Mouse (Mus musculus) kidney, adult 8-10 months (tissue): Measurements from ENCODE around the gene Tango2.
A peak's percentile ranks its signal among the peaks of the same experiment; 100 is the strongest.
"Not testable (repeated sequence)": the region's sequence is repeated elsewhere in the genome, so short reads cannot be mapped to it uniquely, and the experiment has no call there.

Source experiments
- DNase-seq, 2 experiments: peaks; one replicate each; pipeline ENCODE4 v3.0.0; 2022

The Tango2 gene

GRCm38 (mm10) chr16:18341605-18342004 lies 6.3 kb downstream of the Tango2 start:
- no peak for DNase-seq

DNA sequence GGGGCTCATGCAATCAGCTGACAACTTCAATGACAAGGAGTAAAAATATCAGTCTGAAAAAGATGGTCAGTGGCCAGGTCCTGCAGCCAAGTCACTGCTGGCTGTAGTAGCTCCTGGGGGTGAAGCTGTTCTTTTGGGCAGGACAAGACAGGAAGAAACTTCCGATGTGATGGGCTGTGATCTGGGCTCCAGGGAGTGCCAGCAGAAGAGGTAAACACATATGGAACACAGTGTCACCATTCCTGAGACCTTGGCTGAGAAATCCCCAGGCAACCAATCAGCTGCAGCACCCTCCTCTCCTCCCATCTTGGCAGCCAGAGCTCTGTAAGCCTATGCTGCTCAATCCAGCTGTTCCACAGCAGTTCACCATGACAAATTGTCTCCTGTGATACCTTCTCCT lies 8.0 kb downstream of the Tango2 start:
- no peak for DNase-seq

DNA sequence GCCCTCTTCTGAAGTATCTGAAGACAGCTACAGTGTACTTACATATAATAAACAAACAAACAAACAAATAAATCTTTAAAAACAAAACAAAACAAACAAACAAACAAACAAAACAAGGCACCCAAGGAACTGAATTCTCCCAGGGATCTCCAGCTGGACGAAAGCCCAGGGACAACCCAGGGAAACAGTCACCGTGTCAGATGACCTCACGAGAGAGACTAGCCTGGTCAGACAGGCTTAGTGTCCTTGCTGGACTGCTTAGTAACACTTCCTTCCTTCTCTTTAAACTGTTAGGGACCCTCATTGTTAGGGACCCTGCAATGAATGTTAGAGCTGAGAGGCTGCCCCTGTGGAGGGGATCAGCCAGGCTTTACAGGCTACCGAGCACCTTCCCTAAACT lies 10.6 kb downstream of the Tango2 start:
- no peak for DNase-seq

GRCm38 (mm10) chr16:18335981-18336380 lies 11.9 kb downstream of the Tango2 start:
- DNase-seq: no peak

- DNase-seq: peak in 1 of 2 experiments; percentile 54
Measured at GRCm38 (mm10) chr16:18333976-18334375, 13.9 kb downstream of the Tango2 start.

DNA sequence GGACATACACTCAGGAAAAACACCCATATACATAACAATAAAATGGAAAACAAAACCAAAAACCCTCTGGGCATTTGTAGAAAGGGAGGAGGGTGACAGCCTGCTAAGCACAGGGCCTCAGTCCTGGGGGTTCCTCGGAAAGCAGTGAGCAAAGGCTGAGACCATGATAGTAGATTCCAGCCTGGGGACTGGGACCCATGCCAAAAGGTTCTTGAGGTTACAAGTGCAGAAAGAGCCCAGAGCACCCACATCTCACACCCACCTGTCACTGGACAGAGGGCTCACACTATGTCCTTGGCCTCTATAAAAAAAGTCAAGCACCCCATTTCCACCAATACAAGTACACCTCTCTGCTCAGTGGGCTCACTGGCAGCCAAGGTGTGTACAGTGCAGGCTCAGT lies 19.4 kb downstream of the Tango2 start:
- DNase-seq: no peak

GRCm38 (mm10) chr16:18327936-18328335 lies 20.0 kb downstream of the Tango2 start:
- no peak for DNase-seq

DNA sequence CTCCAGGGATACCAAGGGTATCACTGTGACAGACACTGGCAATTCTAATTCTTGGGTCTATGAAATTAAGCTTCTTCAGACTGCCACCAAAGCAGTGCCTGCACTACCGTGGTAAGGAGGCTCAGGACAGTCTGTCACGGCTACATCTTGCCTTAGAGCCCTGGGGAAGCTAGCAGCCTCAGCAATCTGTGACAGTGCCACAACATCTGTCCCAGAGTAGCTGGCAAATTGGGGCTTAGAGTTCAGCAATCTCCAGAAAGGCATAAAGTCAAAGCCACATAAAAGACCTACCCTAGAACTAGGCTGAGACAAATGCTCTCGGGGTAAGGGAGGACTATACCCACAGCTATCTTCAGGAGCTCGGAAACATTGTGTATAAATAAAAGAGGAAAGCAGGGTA lies 22.2 kb downstream of the Tango2 start:
- DNase-seq: no peak

DNA sequence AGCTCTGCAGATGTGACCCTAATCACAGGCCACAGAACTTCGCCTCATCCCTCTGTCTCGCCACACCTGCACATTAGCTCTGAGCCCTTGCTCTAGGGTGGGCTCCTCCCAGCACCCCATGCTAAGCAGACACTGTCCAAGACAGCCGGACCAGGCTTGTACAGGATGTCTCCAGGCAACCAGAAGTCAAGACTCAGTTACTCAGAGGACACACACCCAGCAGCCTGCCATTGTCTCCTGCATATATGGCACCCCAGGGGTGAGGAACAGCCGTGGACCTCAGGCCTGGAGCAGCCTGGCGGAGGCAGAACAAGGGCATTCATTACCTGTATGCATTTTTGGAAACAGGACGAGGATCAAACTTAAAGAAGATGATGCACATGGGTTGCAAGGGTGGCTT lies 23.9 kb downstream of the Tango2 start:
- DNase-seq: no peak

DNA sequence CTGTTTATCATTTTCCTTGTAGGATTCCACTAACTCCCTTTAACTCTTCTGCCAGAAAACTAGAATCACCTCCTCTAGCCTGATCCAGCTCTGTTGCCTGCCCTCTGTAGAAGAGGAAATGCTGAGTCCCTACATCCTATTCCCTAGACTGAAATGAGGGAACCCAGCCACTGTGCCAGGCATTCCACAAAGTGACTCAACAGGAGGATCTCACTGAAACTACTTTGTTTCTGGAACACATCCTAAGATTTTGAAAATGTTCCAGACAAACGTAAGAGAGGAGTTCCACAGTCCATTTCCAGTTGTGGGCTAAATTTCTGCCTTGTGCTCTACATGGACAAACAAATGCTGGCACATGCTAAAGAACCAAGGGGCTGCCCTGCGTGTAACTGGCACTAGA lies 24.4 kb downstream of the Tango2 start:
- DNase-seq: no peak

DNA sequence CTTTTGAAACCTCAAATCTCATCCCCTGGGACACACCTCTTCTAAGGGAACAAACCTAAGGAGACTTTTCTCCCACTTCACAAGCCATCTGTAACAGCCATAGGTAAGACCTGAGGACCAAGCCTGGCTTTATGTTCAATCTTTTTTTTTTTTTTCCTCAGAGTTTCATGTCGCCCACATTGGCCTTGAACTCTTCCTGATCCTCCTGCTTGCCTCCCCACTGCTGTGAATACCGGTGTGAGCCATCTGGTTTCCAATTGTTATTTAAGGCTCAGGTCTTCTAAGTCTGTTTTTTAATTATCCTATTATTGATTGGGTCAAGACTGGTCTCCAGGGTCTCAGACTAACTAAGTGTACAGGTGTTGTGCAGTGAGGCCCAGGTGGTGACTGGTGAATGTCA lies 26.5 kb downstream of the Tango2 start:
- no peak for DNase-seq

DNA sequence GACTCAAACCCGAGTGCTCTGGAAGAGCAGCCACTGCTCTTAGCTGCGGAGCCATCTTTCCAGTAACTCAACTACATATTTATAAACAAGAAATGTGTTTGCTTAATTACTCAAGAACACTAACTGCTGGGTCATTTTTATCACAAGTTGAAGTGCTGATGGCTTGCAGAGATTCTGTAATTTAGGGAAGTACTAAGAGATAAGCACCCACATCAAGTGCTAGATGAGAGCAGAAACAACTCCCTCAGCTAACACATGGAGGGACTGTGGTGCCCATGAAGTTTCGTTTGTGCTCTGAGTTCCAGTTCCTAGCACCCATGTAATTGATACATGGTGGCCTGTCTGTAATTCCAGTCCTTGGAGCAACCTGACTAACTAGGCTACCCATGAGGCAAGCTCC lies 28.9 kb downstream of the Tango2 start:
- no peak for DNase-seq

GRCm38 (mm10) chr16:18308159-18308558 lies 39.7 kb downstream of the Tango2 start:
- no peak for DNase-seq

DNA sequence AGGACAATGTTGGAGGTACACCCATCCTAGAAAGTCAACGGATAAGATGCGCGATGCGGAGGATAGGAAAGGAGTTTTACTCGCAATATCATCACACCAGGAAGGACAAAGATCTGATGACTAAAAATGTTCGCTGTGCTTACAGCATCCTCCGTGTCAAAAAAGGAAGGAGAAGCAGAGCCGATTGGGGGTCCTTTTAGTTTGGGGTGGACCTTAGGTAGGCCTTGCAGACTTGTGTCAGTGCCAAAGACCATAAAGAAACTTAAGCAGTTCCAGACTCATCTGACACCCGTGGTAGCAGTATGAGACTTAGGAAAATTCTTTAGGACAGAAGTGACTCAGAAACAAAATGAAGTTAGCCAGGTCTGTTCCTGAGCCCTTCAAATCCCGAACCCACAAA lies 58.3 kb downstream of the Tango2 start:
- DNase-seq: not testable (repeated sequence)

GRCm38 (mm10) chr16:18289067-18289588 lies 58.8 kb downstream of the Tango2 start, which contains the start of gene Dgcr8:
Dgcr8 (minus strand) TSS chr16:18289246.
- DNase-seq: peak; percentile 97

- DNase-seq: no peak
Measured at GRCm38 (mm10) chr16:18288581-18289061, 59.3 kb downstream of the Tango2 start.

GRCm38 (mm10) chr16:18288166-18288565 lies 59.7 kb downstream of the Tango2 start:
- no peak for DNase-seq

- DNase-seq: no peak
Measured at GRCm38 (mm10) chr16:18275166-18275565, 72.7 kb downstream of the Tango2 start.

DNA sequence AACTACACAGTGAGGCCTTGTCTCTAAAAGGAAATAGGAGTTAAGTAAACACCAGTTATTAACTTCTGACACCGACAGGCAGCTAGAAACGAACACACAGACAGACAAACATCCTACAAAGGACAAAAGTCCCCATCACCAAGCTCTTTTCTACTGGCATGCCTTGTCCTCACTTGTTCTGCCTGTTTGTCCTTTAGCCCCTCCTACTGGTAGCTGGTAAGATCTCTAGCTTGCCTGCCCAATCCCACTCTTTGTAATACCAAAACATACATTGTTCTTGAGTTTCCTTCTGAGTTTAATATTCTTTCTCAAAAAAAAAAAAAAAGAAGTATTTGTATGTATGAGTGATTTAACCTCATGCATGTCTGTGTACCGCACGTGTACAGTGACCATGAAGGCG lies 79.7 kb downstream of the Tango2 start:
- no peak for DNase-seq

DNA sequence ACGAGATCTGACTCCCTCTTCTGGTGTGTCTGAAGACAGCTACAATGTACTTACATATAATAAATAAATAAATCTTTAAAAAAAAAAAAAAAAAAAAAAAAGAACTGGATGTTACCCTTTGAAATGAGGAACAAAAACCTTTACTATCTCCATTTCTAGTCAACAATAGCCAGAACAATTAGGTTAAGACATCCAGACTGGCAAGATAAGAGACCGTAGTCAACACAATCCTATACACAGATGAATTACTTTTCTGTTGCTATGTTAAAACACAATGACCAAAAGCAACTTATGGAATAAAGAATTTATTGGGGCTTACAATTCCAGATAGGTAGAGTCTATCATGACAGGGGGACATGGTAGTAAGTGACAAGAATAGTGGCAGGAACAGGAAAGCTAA lies 82.9 kb downstream of the Tango2 start:
- no peak for DNase-seq

GRCm38 (mm10) chr16:18258221-18258620 lies 89.7 kb downstream of the Tango2 start, which contains the start of gene Gm49776:
Gm49776 (minus strand) TSS chr16:18258321.
- no peak for DNase-seq

GRCm38 (mm10) chr16:18253866-18254265 lies 94.0 kb downstream of the Tango2 start:
- DNase-seq: no peak

GRCm38 (mm10) chr16:18252736-18253135 lies 95.2 kb downstream of the Tango2 start:
- DNase-seq: no peak

DNA sequence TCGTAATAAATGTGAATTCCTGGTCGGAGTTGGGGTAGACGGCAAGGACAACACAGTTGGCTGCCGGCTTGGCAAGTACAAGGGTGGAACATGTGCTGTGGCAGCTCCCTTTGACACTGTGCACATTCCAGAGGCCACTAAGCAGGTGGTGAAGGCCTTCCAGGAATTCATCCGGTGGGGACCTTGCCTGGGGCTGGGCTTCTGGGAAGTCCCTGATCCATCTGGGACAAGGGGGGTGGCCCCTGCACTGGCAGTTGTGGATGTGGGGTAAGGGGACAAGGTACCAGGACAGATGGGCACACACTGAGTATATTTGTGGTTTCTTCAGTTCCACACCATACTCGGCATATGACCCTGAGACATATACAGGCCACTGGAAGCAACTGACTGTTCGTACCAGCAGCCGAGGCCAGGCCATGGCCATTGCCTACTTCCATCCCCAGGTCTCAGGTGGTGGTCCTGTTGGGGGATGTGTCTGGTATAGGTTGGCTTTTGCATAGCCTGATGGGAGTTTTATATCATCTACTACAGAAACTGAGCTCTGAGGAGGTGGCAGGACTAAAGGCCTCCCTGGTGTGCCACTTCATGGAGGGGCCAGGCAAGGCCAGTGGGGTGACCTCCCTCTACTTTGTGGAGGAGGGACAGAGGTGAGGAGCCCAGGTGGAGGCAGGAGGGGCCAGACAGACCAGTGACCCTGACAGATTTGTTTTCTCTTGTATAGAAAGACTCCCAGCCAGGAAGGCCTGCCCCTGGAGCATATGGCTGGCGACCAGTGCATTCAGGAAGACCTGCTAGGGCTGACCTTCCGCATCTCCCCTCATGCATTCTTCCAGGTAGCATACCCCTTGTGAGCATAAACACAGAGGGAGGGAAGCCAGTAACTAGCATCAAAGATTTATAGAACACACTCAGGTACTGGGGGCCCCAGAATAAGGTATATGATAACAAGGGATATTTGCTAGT lies 96.8 kb downstream of the Tango2 start:
- no peak for DNase-seq
